Mouse (Mus musculus) brain, embryonic 14.5 days (tissue): ENCODE results near the gene Tacc2. TPM values are rescaled to one million over a fixed set of nuclear protein-coding genes. Genes with fewer than 3 reads are reported as not detected.

Experiments
- DNase-seq: peaks from one replicate; pipeline ENCODE4 v3.0.0-alpha.2; 2011; ENCODE audit warnings: low read depth
- CTCF ChIP-seq: fragments of 200-500 bp; IDR thresholded peaks from 2 replicates; pipeline ENCODE4 v1.5.1; 2012; ENCODE audit warnings: inconsistent platforms, mild to moderate bottlenecking, moderate library complexity, borderline replicate concordance; ENCODE audit not compliant: insufficient read depth, insufficient read length; ENCODE audit errors: extremely low read depth
- POLR2A ChIP-seq: fragments of 200-500 bp; IDR thresholded peaks from 2 replicates; pipeline ENCODE4 v1.6.1; 2012; ENCODE audit warnings: mild to moderate bottlenecking, inconsistent platforms, borderline replicate concordance; ENCODE audit not compliant: poor library complexity, insufficient read depth, insufficient read length, severe bottlenecking; ENCODE audit errors: extremely low read depth
- polyA plus RNA-seq: library from polyadenylated mRNA; depleted of rRNA; stranded (reverse); fragments of >200 nt; gene quantifications from 2 replicates; pipeline ENCODE4 v1.2.3, GENCODE M21; 2012

Gene Tacc2
- polyA plus RNA-seq, 1 experiment = 66.9 TPM

DNA sequence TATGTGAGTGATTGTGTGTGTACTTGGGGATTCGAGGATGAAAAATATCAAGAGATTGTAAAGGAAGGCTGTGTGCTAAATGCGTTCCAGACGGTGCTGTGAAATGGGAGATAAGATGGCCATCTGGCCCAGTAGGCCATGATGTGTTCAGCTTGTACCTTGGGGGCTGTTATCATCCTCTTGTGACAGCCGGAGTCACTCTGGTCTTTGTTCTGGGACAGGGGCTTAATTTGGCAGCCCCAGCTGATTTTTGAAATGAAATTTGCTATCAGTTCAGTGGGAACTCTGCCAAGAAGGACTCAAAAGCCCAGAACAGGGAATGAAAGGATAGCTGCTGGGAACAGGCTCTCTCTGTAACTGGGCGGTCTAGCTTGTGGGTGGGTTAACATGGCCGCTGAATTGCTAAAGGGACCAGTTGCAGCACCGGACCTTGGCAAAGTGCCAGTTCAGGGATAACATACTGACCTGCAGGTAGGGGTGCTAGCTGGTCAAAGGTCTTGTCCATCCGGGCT lies 92.2 kb downstream of the Tacc2 start:
- no peak for TF ChIP-seq CTCF
- TF ChIP-seq POLR2A = no peak
- peak; percentile 89 for DNase-seq

DNA sequence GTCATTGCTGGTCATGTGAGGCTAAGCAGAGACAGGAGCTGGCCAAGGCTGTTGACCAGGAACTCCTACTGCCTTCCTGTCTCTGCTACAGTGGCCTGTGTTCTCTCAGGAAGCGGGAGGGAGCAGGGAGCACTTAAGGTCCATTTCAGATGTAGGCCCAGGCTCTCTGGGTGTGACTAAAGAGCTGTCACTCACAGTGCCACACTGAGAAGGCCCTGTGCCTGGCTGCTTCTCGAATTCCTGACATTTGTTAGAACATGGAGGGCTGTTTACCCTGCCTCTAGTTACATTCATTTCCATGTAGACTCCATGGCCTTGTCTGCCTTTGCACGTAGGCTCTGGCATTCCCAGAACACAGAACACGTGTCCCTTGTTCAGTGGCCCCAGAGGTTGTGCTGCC lies 93.1 kb downstream of the Tacc2 start:
- no peak for DNase-seq

DNA sequence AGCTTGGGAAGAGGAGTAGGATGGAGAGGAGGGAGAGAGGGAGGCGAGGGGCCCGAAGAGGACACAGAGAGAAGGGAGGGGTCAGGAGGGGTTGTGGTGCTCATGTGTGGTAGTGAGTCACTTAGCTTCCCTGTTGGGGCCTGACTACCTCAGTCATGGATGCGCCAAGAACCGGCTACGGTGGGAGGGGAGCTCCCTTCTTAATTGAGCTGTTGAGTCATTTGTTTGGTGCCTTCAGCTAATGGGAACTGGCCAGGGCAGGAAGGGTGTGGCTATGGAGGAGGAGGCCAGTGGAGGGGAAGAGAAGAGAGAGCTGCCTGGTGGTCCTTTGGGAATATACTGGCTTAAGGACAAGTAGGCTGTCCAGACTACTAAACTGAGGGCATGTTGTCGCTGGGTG lies 94.1 kb downstream of the Tacc2 start:
- TF ChIP-seq POLR2A = no peak
- no peak for TF ChIP-seq CTCF
- DNase-seq = peak; percentile 35

More for the DNA sequence above, 93.1 kb downstream of the Tacc2 start:
- no peak for TF ChIP-seq CTCF
- TF ChIP-seq POLR2A = no peak

DNA sequence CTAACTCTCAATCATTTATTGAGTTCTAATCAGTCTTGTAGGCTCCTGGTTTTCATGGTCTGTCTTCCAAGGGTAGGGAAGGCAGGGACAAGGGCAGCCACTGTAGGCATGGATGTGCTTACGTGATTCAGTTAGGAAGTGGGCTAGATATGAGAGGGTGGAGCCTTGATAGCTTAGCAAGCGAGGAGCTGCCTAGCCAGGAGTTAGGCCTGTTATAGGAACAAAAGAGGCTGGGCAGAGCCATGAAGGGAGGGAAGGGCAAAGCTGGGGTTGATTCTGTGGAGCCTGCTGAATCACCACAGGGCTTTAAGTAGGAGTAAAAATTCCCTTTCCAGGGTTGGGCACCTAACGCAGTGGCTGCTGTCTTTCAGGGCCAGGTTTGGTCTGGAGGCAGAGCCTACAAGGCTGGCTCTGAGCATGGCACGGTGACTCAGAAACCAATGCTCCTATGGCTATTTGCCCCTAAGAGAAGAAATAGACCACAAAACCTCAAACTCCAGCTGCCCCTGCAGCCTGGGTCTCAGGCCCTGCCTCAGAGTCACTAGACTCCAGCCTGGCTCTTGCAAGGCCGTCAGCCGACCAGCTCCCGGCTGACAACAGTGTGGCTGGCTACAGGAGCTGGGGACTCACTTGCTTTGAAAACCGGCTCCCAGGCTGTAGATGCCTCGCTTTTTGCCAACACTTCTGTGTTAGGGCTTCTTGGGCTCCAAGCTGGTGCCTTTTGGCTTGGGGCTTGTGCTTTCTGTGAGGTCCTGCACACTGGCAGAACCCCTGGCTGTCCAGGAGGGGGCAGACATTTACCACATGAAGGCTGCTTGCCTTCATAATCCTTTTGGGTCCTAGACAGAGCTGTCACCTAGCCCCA lies 96.2 kb downstream of the Tacc2 start:
- DNase-seq = peak; percentile 81
- TF ChIP-seq CTCF = peak; percentile 84
- TF ChIP-seq POLR2A = no peak

DNA sequence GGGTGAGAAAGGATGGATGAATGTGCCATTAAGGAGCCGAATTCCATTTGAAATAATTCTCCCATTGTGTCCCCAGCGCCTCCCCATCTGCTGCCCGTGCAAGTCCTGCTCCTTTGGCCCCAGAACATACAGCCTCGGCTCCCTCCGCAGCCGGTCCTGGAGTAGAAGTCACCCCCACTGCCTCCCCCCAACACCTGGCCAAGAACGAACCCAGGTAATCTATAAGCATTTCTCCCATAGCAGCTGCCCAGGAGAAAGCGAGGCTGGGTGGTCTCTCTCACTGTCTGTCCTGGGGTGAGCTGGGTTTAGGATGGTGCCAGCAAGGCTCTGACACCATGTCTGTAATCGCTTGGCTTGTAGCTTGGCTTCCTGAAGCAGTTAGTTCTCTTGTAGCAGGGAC lies 97.3 kb downstream of the Tacc2 start:
- no peak for TF ChIP-seq POLR2A
- TF ChIP-seq CTCF = no peak
- no peak for DNase-seq

DNA sequence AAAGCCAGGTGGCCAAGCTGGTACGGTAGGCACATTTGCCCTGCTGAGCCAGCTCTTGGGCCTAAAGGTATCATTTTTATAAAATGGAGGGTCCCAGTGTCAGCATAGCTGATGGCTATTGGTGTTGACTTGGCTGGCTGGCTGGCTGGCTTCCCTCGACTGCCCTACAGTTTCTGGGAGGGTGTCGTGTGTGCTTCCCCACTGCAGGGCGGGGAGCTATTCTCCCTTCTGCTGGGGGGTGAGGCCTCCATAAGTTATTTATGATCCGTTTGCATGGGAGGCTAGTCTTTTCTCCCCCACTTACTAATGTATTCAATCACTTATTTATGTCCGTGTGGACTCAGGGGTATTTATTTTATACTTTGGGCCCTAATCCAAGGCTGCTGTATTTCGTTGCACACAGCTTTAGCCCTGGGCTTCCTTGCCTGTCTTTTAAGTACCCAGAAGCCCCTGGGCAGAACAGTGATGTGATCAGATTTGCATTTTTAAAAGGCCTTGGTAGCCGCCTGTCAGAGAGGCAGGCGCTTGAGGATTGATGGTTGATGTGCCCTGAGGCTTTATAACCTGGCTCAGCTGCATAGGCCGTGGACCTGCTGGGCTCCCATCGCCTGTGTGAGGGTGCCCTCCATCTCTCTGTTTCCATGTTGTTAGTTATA lies 99.8 kb downstream of the Tacc2 start:
- peak; percentile 84 for DNase-seq
- TF ChIP-seq CTCF = no peak

DNA sequence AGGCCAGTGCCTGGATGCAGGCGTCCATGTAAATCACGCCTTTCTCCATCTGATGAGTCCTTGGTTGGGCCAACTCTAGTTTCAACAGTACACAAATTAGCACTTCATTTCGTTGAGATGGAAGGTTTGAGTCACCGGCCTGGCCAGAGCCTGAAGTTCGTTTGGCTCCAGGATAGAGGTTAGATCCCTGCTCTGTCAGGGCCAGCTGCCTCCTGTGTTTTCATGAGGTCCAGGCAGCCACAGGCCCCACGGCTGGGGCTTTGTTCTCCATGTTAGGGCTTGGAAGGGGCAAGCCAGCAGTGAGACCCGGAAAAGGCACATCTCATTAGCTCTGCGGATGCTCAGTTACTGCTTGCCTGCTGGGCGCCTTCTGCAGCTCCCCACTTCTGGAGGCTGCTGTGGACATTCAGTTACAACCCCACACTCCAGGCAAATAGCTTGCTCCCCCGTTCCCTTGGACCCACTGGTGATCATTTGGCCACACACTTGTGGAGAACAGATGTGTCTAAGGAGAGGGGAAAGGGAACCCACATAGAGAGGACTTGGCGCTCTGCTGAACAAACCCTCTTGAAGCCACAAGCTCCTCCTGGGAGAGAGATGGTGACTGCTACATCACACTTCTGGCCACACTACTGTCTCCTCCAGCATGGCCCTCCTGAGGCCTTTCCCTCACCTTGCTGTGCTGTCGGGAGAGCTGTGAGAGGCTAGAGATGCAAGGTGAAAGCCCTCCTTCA lies 100.5 kb downstream of the Tacc2 start:
- no peak for DNase-seq
- TF ChIP-seq CTCF (no peak), POLR2A (no peak)

DNA sequence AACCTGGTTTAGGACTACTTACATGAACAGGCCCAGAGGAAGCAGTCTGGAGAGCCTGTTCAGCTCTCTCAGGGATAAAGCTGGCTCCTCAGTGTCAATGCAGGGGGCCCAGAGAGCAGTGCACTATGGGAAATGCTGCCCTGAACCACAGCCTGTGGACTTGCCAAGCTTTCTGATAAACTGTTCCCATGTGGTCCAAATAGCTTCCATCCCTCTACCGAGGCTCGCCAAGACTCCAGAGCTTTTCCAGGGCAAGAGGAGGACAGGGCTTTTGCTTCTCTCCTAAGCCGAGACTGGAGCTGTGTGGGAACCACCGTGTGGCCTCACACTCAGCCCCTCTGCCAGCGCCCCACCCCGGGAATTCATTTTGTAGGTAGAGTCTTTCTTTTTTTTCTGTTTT lies 101.2 kb downstream of the Tacc2 start:
- no peak for TF ChIP-seq CTCF
- no peak for DNase-seq

DNA sequence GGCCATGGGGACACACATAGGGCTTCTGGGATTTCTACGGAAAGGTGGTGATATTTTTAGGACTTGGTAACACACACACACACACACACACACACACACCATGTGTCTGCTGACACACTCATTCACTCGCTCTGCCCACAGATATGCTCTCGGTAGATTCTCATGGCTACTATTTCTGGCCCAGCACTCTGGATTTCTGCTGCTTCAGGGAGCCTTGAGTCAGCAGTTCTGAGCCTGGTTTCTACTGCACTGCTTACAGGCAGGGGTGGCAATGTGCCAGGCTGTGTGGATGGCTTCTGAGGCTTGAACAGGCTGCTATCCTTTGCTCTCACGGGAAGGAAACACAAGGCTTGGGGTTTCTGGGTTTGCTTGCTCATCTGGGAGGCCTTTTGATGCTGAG lies 104.6 kb downstream of the Tacc2 start:
- TF ChIP-seq CTCF (no peak), POLR2A (no peak)
- DNase-seq = peak; percentile 76

DNA sequence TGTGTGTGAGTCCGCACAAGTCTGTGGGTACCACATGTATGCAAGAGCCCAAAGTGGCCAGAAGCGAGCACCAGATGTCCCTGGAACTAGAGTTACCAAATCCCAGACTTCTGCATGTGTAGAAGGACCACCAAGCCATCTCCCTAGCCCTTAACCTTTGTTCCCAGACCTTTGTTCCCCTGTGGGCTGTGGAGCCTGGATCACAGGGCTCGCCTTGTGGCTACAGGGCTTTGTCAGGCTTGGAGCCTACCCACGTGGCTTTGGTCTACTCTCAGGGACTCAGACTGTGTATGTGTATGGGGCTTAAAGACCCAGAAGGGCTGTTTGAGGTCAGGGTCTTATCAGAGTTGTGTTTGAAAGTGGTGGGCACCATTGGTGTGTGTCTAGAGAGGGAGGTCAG lies 111.4 kb downstream of the Tacc2 start:
- DNase-seq = no peak
- no peak for TF ChIP-seq CTCF
- no peak for TF ChIP-seq POLR2A

DNA sequence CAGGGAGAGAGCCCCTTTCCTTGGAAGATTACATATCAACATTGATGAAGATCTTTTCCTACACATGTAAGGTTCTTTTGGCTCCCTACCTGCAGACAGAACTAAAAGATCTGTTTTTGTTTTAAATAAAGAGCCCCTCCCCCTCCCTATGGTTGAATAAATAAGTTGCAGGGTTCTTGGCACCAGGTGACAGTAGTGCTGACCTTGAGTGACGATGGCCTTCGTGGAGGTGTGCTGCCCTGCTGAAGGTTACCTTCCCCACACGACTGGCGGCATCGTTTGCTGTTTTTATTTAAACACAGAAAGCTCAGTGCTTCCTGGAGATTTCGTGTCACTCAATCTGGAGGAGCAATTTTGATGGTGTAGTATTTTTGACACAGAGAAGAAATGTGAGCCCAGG lies 113.6 kb downstream of the Tacc2 start:
- DNase-seq = no peak
- TF ChIP-seq POLR2A = no peak
- TF ChIP-seq CTCF = no peak
